Mouse (Mus musculus) spleen, adult 2 months (tissue): ENCODE data around the gene Hoxb3. TPM values are rescaled to one million over a fixed set of nuclear protein-coding genes. Genes with fewer than 3 reads are reported as not detected.

Experiments used
- DNase-seq, 2 experiments: peaks; one replicate each; pipeline versions ENCODE4 v3.0.0 to v3.0.0-alpha.2; 2012 to 2021; ENCODE audit warnings: low spot score in 2 of 2, low read depth in 1 of 2
- H3K27ac ChIP-seq: fragments of 200-500 bp; 2 replicates; pipeline ENCODE4 v1.5.1; 2012; ENCODE audit warnings: low read length, inconsistent platforms; ENCODE audit not compliant: insufficient read depth
- H3K27me3 ChIP-seq: fragments of 200-500 bp; 2 replicates; pipeline ENCODE4 v1.6.1; 2012; ENCODE audit warnings: mild to moderate bottlenecking, moderate library complexity, low read length, inconsistent platforms; ENCODE audit not compliant: control insufficient read depth, insufficient read depth
- H3K36me3 ChIP-seq: fragments of 200-500 bp; 2 replicates; pipeline ENCODE4 v1.6.1; 2012; ENCODE audit warnings: mild to moderate bottlenecking, low read length, inconsistent platforms; ENCODE audit not compliant: control insufficient read depth, insufficient read depth
- H3K4me1 ChIP-seq: fragments of 200-500 bp; 2 replicates; pipeline ENCODE4 v1.6.1; 2011; ENCODE audit warnings: inconsistent platforms; ENCODE audit not compliant: control insufficient read depth, insufficient read depth, insufficient read length
- H3K4me3 ChIP-seq: fragments of 200-500 bp; 2 replicates; pipeline ENCODE4 v1.5.1; 2011; ENCODE audit warnings: mild to moderate bottlenecking, inconsistent platforms; ENCODE audit not compliant: insufficient read depth, insufficient read length; ENCODE audit errors: extremely low read depth
- CTCF ChIP-seq: fragments of 200-500 bp; IDR thresholded peaks from 2 replicates; pipeline ENCODE4 v1.5.1; 2011; ENCODE audit warnings: mild to moderate bottlenecking, inconsistent platforms; ENCODE audit not compliant: insufficient read depth, insufficient read length, insufficient replicate concordance; ENCODE audit errors: extremely low read depth
- POLR2A ChIP-seq: fragments of 200-500 bp; IDR thresholded peaks from 2 replicates; pipeline ENCODE4 v1.6.1; 2011; ENCODE audit warnings: low read depth, low read length, inconsistent platforms
- WGBS: fragments of 180-500 bp; shearing (Covaris S2); methylation state at CpG from one replicate; pipeline ENCODE4 v1.1.7; 2018; 5-methylcytosine and 5-hydroxymethylcytosine counted together
- polyA plus RNA-seq: library from polyadenylated mRNA; depleted of rRNA; stranded (reverse); fragments of >200 nt; gene quantifications from 2 replicates; pipeline ENCODE4 v1.2.3, GENCODE M21; 2012; rRNA removed

The Hoxb3 gene
- polyA plus RNA-seq, result 2.0 and 2.6 TPM in 2 replicates

GRCm38 (mm10) chr11:96323154-96323553 is at the start of gene Hoxb3:
Hoxb3 (plus strand) TSS chr11:96323326.
- 0 out of 2 replicates have a peak, but pooled peaks cover 3% of the 10 kb centered on the region for H3K27me3 ChIP-seq
- H3K27ac ChIP-seq, result no peak within 1 kb of the TSS
- H3K4me1 ChIP-seq, result no peaks in the 10 kb centered on the region; the same call in 1 of the 2 replicates
- 95% methylated on average over 10 of the region's 10 CpGs for WGBS
- no peak for TF ChIP-seq CTCF
- TF ChIP-seq POLR2A, result no peak
- DNase-seq, result no peak
- H3K4me3 ChIP-seq, result no peak within 1 kb of the TSS
- H3K36me3 ChIP-seq, result no peaks in the 10 kb centered on the region

GRCm38 (mm10) chr11:96274428-96274827 is 48.7 kb upstream of the Hoxb3 start:
- DNase-seq, result no peak
- Histone ChIP-seq H3K27ac (no peak overlapping the region), H3K4me1 (peaks cover 2% of the 10 kb centered on the region), H3K27me3 (peaks cover 46% of the 10 kb centered on the region), H3K4me3 (no peak overlapping the region), H3K36me3 (no peaks in the 10 kb centered on the region)
- TF ChIP-seq POLR2A (no peak), CTCF (no peak)
- WGBS, result 64% methylated on average over 10 of the region's 10 CpGs

DNA sequence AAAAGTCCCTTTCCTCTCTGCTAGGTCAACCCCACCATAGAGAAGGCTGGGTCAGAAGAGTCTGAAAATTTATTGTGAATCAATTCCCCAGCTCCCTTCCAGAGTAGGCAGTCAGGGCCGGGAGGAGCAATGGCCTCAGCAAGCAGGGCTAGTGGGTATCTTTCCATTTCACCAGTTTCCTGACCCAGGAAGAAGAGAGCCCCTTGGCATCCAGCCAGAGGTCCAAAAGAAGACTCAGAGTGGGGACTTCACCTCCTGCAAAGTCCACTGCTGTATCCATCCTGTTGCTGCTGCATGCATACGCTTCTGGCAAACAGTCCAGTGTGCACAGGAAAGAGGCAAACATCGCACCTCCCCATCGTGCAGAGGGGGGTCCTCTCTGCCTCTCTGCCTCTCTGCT is 47.2 kb upstream of the Hoxb3 start:
- H3K4me1 ChIP-seq, result peaks cover 2% of the 10 kb centered on the region; the same call in 1 of the 2 replicates
- peaks cover 43% of the 10 kb centered on the region for H3K27me3 ChIP-seq
- 37% methylated on average over 4 of the region's 4 CpGs for WGBS
- H3K4me3 ChIP-seq, result no peak overlapping the region
- H3K27ac ChIP-seq, result no peak overlapping the region
- H3K36me3 ChIP-seq, result no peaks in the 10 kb centered on the region
- DNase-seq, result no peak
- TF ChIP-seq POLR2A, result no peak
- TF ChIP-seq CTCF, result no peak

DNA sequence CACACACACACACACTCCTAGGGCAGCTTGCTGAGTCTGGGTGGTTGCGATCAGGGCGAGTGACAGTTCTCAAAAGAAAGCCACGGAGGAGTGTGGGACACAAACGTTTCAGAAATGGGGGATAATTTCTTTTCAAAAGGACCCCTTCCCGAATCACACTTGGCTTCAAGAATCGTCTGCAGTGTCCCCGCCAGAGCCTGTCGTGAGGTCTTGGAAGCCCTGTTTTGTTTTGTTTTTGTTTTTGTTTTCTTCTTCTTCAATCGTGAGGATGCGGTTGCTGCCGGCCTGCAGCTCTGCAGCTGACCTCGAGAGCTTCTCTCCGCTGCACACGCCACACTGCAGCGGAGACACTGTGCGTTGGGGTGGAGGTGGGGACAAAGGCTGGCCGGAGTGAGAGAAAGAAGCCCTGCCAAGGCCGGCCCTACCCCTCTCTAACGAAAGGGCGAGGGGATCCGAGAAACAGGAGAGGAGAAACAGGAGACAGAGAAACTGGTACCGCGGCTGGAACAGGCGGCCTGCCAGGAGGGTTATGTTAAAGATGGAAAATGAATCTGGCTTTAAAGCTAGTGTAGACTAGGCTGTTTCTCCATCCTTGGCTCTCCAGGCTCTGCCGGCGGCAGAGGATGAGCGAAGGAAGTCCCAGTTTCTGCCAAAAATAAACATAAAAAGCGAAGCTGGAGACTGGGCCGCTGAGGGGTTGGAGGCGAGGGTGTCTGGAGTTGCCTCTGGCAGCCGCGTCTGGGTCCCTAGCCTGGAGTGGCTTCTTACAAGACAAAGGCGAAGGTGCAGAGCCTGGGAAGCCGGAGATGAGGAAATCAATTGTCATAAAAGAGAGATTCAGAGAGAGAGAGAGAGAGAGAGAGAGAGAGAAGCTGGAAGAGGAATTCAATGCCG is 45.7 kb upstream of the Hoxb3 start:
- H3K4me3 ChIP-seq, result no peak overlapping the region
- TF ChIP-seq CTCF (no peak), POLR2A (no peak)
- H3K4me1 ChIP-seq, result no peaks in the 10 kb centered on the region
- no peak for DNase-seq
- no peak overlapping the region for H3K27ac ChIP-seq
- no peaks in the 10 kb centered on the region for H3K36me3 ChIP-seq
- H3K27me3 ChIP-seq, result peaks cover 37% of the 10 kb centered on the region
- 6% methylated on average over 35 of the region's 35 CpGs for WGBS

- H3K27ac ChIP-seq, result no peak overlapping the region
- no peaks in the 10 kb centered on the region for H3K36me3 ChIP-seq
- TF ChIP-seq CTCF (no peak), POLR2A (no peak)
- peaks cover 2% of the 10 kb centered on the region; the same call in 1 of the 2 replicates for H3K4me1 ChIP-seq
- peaks cover 38% of the 10 kb centered on the region for H3K27me3 ChIP-seq
- DNase-seq, result no peak
- no peak overlapping the region for H3K4me3 ChIP-seq
- WGBS, result 15% methylated on average over 14 of the region's 14 CpGs
Measured at GRCm38 (mm10) chr11:96278324-96278723, 44.8 kb upstream of the Hoxb3 start.

DNA sequence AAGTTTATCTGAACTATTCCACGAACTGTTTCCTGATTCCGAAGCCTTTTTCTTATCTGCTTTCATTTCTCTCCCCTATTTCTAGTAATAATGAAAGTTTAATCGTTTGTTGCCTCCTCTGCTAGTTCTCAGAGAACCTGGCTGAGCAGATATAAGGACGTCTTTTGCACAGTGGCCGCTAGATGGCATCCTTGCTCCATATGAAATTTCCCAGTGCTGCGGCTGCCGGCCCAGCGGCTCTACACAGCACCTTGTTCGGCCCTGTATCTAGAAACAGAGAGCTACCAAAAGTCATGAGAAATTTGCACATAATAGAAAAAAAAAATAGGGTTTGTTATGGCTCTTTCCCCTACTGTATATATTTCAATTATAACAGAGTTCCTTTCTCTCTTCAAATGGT is 44.4 kb upstream of the Hoxb3 start:
- peaks cover 42% of the 10 kb centered on the region for H3K27me3 ChIP-seq
- no peaks in the 10 kb centered on the region for H3K36me3 ChIP-seq
- 1% methylated on average over 9 of the region's 9 CpGs for WGBS
- TF ChIP-seq CTCF, result peak; percentile 85; the same call in 1 of the 2 replicates
- no peak for TF ChIP-seq POLR2A
- DNase-seq, result peak; percentile 47 to 74
- peaks cover 2% of the 10 kb centered on the region; the same call in 1 of the 2 replicates for H3K4me1 ChIP-seq
- H3K4me3 ChIP-seq, result no peak overlapping the region
- H3K27ac ChIP-seq, result no peak overlapping the region
